Mouse (Mus musculus) kidney, embryonic 15.5 days (tissue): Measurements from ENCODE around the gene Serping1. TPM values are rescaled to one million over a fixed set of nuclear protein-coding genes. Genes with fewer than 3 reads are reported as not detected.
"Not testable (repeated sequence)": the region's sequence is repeated elsewhere in the genome, so short reads cannot be mapped to it uniquely, and the experiment has no call there.

Experiments used
- ATAC-seq: fragments of 200-750 bp; cut with Nextera tagmentation; replicated peaks from 2 replicates; pipeline ENCODE4 v1.8.0; 2017; ENCODE audit warnings: moderate TSS enrichment; ENCODE audit not compliant: low FRiP score
- H3K27ac ChIP-seq: fragments of 300-500 bp; sonication (generic); 2 replicates; pipeline ENCODE4 v1.5.1; 2015; ENCODE audit warnings: mild to moderate bottlenecking, inconsistent platforms
- H3K27me3 ChIP-seq: fragments of 300-500 bp; sonication (generic); 2 replicates; pipeline ENCODE4 v1.6.1; 2015; ENCODE audit warnings: inconsistent platforms
- H3K36me3 ChIP-seq: fragments of 300-500 bp; sonication (generic); 2 replicates; pipeline ENCODE4 v1.6.1; 2015; ENCODE audit warnings: inconsistent platforms
- H3K4me1 ChIP-seq: fragments of 300-500 bp; sonication (generic); 2 replicates; pipeline ENCODE4 v1.6.1; 2015; ENCODE audit warnings: inconsistent platforms
- H3K4me2 ChIP-seq: fragments of 300-500 bp; sonication (generic); 2 replicates; pipeline ENCODE4 v1.6.1; 2015; ENCODE audit warnings: moderate library complexity, mild to moderate bottlenecking, inconsistent platforms
- H3K4me3 ChIP-seq: fragments of 300-500 bp; sonication (generic); replicated peaks from 2 replicates; pipeline ENCODE4 v1.5.1; 2015; ENCODE audit warnings: mild to moderate bottlenecking, inconsistent platforms
- H3K9ac ChIP-seq: fragments of 300-500 bp; sonication (generic); 2 replicates; pipeline ENCODE4 v1.6.1; 2015; ENCODE audit warnings: mild to moderate bottlenecking, inconsistent platforms
- H3K9me3 ChIP-seq: fragments of 300-500 bp; sonication (generic); replicated peaks from 2 replicates; pipeline ENCODE4 v1.6.1; 2016; ENCODE audit warnings: inconsistent platforms
- WGBS: fragments of 180-500 bp; shearing (Covaris S2); methylation state at CpG from one replicate; pipeline ENCODE4 v1.1.7; 2015; ENCODE audit warnings: mixed read lengths; 5-methylcytosine and 5-hydroxymethylcytosine counted together
- polyA plus RNA-seq: library from polyadenylated mRNA; unstranded; fragments of >200 nt; fragmentation: Nextera tagmentation; extraction: Ambion mirVana; gene quantifications from 2 replicates; pipeline ENCODE4 v1.2.1, GENCODE M21; 2015

Gene Serping1
- polyA plus RNA-seq, 1 experiment from 2014 or later, result 109 TPM

DNA sequence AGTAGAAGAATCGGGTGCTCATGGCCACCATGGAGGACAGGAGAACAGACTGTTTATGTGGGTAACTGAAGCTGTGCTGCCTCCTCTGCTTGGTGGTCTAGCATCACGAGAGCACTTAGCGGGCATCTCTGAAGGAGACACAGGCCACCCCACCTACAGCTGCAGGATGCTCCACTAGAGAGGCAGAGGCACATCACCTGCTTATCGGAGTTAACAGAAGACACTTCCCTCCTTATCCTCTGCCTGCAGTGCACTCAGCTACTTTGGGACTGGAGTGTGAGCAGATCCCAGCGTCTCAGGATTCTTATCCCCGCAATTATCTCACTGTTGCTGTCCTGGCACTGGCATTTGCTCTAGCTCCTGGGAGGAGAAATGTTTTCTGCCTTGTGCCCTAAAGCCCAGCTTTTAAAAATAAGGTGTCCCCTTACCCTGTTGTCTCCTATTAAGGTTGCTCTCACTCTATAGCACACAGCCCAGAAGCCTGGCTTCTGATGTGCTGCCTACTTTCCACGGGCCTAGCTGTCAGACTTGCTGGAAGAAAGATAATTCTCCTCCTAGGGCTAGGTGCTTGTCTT, 39.8 kb downstream of the Serping1 start:
- 0 out of 2 replicates have a peak overlapping the region, but pooled peaks have one; percentile 50 for H3K9ac ChIP-seq
- ATAC-seq, result no peak; the same call in 1 of the 2 replicates
- peaks cover 9% of the 10 kb centered on the region; the same call in 1 of the 2 replicates for H3K36me3 ChIP-seq
- 10% methylated on average over 7 of the region's 7 CpGs for WGBS
- no peaks in the 10 kb centered on the region for H3K9me3 ChIP-seq
- H3K4me1 ChIP-seq, result peaks cover 74% of the 10 kb centered on the region
- no peaks in the 10 kb centered on the region for H3K27me3 ChIP-seq
- peak overlapping the region; percentile 72 for H3K4me2 ChIP-seq
- H3K4me3 ChIP-seq, result peak overlapping the region; percentile 47
- H3K27ac ChIP-seq, result peak overlapping the region; percentile 87

DNA sequence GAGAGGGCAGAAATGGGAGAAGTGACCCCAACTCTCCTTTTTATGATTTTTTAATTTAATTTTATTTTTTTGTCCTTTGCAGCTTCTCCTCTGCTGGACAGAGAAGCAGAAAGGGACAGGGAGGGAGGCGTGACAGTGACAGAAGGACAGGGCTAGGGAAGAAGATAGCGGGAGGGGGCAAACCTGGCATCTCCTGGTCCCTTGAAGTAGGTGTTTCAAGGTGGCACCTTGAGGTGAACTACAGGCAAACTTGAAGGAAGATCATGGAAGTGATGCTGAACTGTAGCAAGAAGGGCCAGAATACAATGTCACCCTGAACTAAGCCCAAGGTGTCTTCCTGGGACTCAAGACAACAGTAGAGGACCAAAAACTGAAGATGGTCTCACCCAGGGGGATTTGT, 40.3 kb downstream of the Serping1 start:
- Histone ChIP-seq H3K27me3 (no peaks in the 10 kb centered on the region), H3K9me3 (no peaks in the 10 kb centered on the region), H3K4me2 (peak overlapping the region; percentile 72), H3K4me3 (peak overlapping the region; percentile 47), H3K9ac (peak overlapping the region; percentile 50; the same call in 1 of the 2 replicates), H3K36me3 (peaks cover 4% of the 10 kb centered on the region; the same call in 1 of the 2 replicates), H3K27ac (0 out of 2 replicates have a peak overlapping the region, but pooled peaks have one; percentile 25), H3K4me1 (peaks cover 68% of the 10 kb centered on the region)
- WGBS, result 3% methylated on average over 2 of the region's 2 CpGs
- no peak for ATAC-seq

DNA sequence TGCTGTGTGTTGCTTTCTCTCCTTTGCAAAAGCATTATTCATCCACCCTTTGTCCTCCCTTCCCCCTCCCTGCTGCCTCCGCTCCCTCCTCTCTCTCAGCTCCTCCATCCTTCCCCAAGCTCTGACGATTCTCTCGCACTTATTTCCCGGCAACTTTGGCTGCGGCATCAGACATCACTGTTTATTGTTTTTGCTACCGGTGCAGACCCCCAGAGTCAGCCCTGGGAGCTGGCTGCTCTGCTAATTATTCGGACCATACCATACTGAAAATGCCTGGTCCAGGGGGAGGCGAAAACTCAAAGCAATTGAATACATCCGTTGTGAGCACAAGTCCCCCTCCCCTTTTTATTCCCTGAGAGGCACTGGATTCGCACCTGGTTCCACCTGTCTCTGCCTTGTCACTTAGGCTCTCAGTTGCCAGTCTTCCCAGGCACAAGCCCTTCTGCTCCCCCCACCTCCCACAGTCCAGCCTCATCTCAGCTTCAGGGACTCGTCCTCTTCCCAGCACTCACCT, 40.8 kb downstream of the Serping1 start:
- 0% methylated on average over 11 of the region's 11 CpGs for WGBS
- Histone ChIP-seq H3K27me3 (no peaks in the 10 kb centered on the region), H3K4me1 (peaks cover 63% of the 10 kb centered on the region), H3K36me3 (no peaks in the 10 kb centered on the region), H3K4me2 (peak overlapping the region; percentile 72), H3K9ac (peak overlapping the region; percentile 50), H3K4me3 (peak overlapping the region; percentile 47), H3K27ac (peak overlapping the region; percentile 25; the same call in 1 of the 2 replicates), H3K9me3 (no peaks in the 10 kb centered on the region)
- no peak; the same call in 1 of the 2 replicates for ATAC-seq

DNA sequence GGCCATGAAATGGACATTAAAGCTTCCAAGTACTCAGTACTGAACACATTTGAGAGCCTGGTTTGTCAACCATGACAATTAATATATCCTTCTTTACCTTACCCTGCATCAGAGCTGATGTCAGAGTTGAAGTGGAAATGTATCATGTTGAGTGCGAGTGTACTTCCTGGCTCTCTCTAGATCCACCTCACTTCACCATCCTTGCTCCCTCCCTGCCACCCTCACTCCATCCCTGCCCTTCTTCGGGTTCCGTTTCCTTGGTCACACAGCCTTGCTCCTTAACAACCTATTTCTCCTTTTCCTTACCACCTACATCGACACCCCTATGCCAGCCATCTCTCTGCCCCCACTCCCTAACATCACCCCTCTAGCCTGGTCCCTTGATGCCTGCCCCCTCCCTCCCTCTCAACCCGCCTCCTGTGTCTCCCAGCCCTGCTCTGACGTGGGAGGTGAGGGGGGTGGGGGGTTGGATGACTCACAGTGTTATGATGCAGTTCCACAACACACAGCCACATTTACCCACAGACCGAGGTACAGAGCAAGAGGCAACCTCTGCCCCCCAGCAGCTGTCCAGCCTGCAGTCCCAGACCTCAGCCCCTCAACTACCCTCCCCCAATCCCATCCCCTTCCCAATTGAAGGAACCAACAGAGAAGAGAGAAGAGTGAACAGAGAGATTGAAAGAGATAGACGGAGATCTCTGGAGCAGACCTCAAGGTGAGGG, 41.5 kb downstream of the Serping1 start, which contains the start of gene Ypel4:
TSS of gene Ypel4 (plus strand) at position 480 of the 722 bp plus-strand sequence.
- no peaks in the 10 kb centered on the region for H3K9me3 ChIP-seq
- peak; percentile 33 for ATAC-seq
- H3K36me3 ChIP-seq, result no peaks in the 10 kb centered on the region
- H3K4me2 ChIP-seq, result peak within 1 kb of the TSS; percentile 72
- H3K9ac ChIP-seq, result peak within 1 kb of the TSS; percentile 50
- H3K27me3 ChIP-seq, result no peaks in the 10 kb centered on the region
- H3K27ac ChIP-seq, result peak within 1 kb of the TSS; percentile 25; the same call in 1 of the 2 replicates
- WGBS, result 1% methylated on average over 8 of the region's 8 CpGs
- H3K4me3 ChIP-seq, result peak within 1 kb of the TSS; percentile 47
- peaks cover 57% of the 10 kb centered on the region for H3K4me1 ChIP-seq

DNA sequence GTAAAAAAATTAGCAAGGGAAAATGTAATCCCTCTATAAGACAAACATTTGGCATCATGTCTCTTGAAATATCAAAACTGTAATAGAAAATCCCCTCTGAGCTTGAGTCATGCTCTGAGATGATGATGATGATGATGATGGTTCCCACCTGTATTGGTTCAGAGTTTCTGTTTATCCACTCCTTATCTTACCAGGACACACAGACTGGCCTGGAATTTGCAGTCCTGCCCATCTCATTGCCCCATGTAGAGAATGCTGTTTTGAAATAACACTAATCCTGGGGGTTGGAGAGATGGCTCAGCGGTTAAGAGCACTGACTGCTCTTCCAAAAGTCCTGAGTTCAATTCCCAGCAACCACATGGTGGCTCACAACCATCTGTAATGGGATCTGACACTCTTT, 42.9 kb downstream of the Serping1 start:
- H3K36me3 ChIP-seq, result no peaks in the 10 kb centered on the region
- WGBS, result 80% methylated on average over 1 of the region's 1 CpGs
- no peak overlapping the region for H3K4me3 ChIP-seq
- H3K9me3 ChIP-seq, result no peaks in the 10 kb centered on the region
- no peak for ATAC-seq
- H3K27ac ChIP-seq, result no peak overlapping the region
- no peak overlapping the region for H3K4me2 ChIP-seq
- no peak overlapping the region for H3K9ac ChIP-seq
- peaks cover 43% of the 10 kb centered on the region for H3K4me1 ChIP-seq
- no peaks in the 10 kb centered on the region for H3K27me3 ChIP-seq

DNA sequence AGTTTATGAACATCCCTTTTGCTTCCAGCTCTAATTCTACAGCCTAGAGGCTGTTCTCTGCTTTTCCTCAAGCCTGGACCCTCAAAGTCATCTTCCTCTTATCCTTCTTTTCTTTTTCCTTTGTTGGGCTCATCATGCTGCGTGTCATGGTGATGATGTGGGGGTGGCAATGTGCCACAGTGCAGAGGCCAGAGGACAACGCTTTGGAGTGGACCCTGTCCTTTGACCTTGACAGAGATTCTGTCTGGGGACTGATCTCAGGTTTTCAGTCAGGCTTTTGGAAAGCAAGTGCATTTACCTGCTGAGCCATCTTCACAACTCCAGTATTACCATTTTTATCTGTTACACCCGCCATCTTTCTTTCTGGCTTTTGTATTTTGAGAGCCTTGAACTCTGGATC, 44.0 kb downstream of the Serping1 start:
- 75% methylated on average over 3 of the region's 3 CpGs for WGBS
- no peak overlapping the region for H3K27ac ChIP-seq

DNA sequence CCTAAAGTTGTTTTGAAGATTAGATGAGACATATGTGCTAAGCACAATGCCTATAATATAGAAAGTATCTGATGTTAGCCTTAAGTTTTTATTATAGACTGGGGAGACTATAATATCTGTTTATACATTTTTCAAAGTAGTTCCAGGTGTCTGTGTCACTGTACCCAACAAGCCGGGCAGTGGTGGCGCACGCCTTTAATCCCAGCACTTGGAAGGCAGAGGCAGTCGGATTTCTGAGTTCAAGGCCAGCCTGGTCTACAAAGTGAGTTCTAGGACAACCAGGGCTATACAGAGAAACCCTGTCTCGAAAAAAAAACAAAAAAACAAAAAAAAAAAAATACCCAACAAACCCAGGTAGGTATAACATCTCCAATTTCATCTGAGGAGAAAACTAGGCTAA, 47.1 kb downstream of the Serping1 start:
- Histone ChIP-seq H3K4me1 (peaks cover 20% of the 10 kb centered on the region), H3K36me3 (peaks cover 26% of the 10 kb centered on the region), H3K4me3 (peak overlapping the region; percentile 57; the same call in 1 of the 2 replicates)
- ATAC-seq, H3K9ac ChIP-seq, H3K4me2 ChIP-seq, H3K27me3 ChIP-seq, H3K9me3 ChIP-seq, H3K27ac ChIP-seq: not testable (repeated sequence)
- WGBS, result 81% methylated on average over 5 of the region's 5 CpGs

More for the DNA sequence above, 44.0 kb downstream of the Serping1 start:
- Histone ChIP-seq H3K9me3 (no peaks in the 10 kb centered on the region), H3K4me3 (no peak overlapping the region), H3K36me3 (no peaks in the 10 kb centered on the region), H3K27me3 (no peaks in the 10 kb centered on the region), H3K4me2 (no peak overlapping the region), H3K4me1 (peaks cover 36% of the 10 kb centered on the region), H3K9ac (no peak overlapping the region)
- ATAC-seq, result no peak

DNA sequence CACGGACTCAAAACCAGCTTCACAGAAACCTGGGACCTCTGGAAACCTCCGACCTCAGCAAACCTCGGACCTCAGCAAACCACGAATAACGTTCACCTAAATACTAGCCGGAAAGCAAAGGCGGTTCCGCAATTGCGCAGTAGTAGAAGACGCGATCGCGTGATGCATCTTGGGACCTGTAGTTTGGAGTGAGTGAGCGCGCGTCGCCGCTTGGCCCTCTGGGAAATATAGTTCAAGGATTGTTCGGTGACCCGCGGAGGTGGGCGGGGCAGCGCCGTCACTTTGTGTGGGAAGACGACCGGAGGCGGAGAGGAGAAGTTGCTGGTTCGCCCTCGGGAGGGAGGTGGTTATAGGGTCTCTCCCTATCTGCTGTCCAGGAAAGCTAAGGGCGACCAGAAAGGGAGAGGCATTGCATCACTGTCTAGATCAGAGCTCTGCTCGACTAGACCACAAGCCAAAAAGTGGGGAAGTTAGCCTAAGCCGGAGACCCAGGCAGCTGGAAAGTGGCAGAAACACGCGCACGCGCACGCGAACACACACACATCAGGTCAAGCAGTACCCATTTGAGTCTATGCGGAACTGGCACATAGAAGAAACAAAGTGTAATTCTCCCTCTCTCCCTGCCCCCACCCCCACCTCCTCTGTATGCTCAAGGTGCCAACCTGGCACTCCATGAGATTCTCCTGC, 47.9 kb downstream of the Serping1 start, which contains the start of gene Clp1:
TSS of gene Clp1 (minus strand) at position 179 of the 687 bp plus-strand sequence.
- under 1% methylated on average over 39 of the region's 39 CpGs for WGBS
- peaks cover 19% of the 10 kb centered on the region for H3K4me1 ChIP-seq
- peak; percentile 98 for ATAC-seq
- H3K9me3 ChIP-seq, result no peaks in the 10 kb centered on the region
- H3K36me3 ChIP-seq, result peaks cover 29% of the 10 kb centered on the region
- H3K27me3 ChIP-seq, result no peaks in the 10 kb centered on the region
- peak within 1 kb of the TSS; percentile 49 for H3K9ac ChIP-seq
- H3K4me2 ChIP-seq, result peak within 1 kb of the TSS; percentile 67
- peak within 1 kb of the TSS; percentile 88 for H3K27ac ChIP-seq
- peak within 1 kb of the TSS; percentile 57 for H3K4me3 ChIP-seq

DNA sequence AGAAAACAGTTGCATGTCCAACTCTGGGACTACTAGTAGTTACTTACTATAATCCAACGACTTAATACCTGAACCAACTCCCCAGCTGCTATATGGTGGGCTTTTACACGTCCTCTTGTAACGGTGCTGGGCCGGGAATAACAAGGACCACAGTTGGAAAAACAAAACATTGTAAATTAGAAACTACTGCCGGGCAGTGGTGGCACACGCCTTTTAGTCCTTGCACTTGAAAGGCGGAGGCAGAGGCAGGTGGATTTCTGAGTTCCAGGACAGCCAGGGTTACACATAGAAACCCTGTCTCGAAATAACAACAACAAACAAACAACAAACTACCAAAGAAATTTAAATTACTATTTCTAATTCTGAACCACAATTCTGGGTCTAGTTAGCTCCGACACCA, 48.5 kb downstream of the Serping1 start:
- Histone ChIP-seq H3K9me3 (no peaks in the 10 kb centered on the region), H3K9ac (peak overlapping the region; percentile 37), H3K27ac (no peak overlapping the region), H3K4me2 (peak overlapping the region; percentile 67), H3K4me3 (peak overlapping the region; percentile 57), H3K27me3 (no peaks in the 10 kb centered on the region), H3K36me3 (peaks cover 35% of the 10 kb centered on the region), H3K4me1 (peaks cover 19% of the 10 kb centered on the region)
- WGBS, result 1% methylated on average over 9 of the region's 9 CpGs
- ATAC-seq, result peak; percentile 15; the same call in 1 of the 2 replicates

DNA sequence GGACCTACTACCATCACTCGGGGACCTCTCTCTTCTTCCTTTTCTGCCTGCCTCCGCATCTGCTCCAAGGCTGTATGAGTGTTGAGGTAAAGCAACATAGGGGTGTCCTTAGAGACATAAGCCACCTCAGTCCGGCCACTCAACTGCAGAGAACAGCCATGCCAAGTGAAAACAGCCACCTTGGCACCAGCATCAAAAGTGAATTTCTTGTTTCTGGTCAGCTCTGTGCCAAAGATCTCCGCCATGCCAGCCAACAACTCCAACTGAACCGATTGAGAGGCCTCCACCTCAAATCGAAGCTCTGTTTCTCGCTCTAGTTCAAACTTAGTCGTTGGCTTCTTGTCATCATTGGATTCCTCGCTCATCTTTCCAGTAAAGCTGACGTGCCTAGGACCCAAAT, 49.5 kb downstream of the Serping1 start:
- Histone ChIP-seq H3K9ac (0 out of 2 replicates have a peak overlapping the region, but pooled peaks have one; percentile 17), H3K4me1 (peaks cover 19% of the 10 kb centered on the region), H3K27me3 (no peaks in the 10 kb centered on the region), H3K4me2 (peak overlapping the region; percentile 67), H3K4me3 (peak overlapping the region; percentile 57; the same call in 1 of the 2 replicates), H3K36me3 (peaks cover 43% of the 10 kb centered on the region), H3K27ac (no peak overlapping the region), H3K9me3 (no peaks in the 10 kb centered on the region)
- WGBS, result 93% methylated on average over 10 of the region's 10 CpGs
- no peak for ATAC-seq

DNA sequence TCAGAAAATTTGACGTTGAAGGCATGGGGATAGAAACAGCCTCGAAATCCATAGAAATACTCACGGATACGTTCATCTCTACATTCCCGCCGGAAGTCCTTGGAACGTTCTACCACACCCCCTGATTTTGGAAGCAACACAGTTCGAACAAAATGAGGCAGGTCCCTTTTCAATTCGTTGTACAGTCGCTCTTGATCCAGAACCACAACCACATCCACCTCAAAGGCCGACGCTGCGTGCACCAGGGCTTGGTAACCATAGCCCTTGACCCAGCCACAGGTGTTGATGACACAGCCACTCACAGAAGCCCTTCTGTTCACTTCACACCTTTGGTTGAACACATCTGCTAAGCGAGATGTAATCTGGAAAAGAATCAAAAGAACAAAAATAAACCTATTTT, 51.4 kb downstream of the Serping1 start:
- no peak overlapping the region for H3K4me3 ChIP-seq
- no peak for ATAC-seq
- no peak overlapping the region for H3K27ac ChIP-seq
- H3K4me2 ChIP-seq, result no peak overlapping the region
- no peaks in the 10 kb centered on the region for H3K9me3 ChIP-seq
- H3K4me1 ChIP-seq, result peaks cover 19% of the 10 kb centered on the region
- peaks cover 43% of the 10 kb centered on the region for H3K36me3 ChIP-seq
- H3K27me3 ChIP-seq, result no peaks in the 10 kb centered on the region
- H3K9ac ChIP-seq, result no peak overlapping the region
- WGBS, result 93% methylated on average over 14 of the region's 14 CpGs
